Mouse (Mus musculus): ENCODE data around the gene Patl2. TPM values are rescaled to one million over a fixed set of nuclear protein-coding genes. Genes with fewer than 3 reads are reported as not detected.

Gene Patl2
- polyA plus RNA-seq, 1 experiment, result 0.08 TPM

GRCm38 (mm10) chr2:122086446-122086845 lies 99.5 kb downstream of the Patl2 start:
- DNase-seq (ENCODE audit: extremely low spot score in 1 of 2, low spot score in 1 of 2), result peak in 1 of 2 experiments; percentile 21

GRCm38 (mm10) chr2:122081728-122082456 lies 104.1 kb downstream of the Patl2 start:
- no peak for DNase-seq (ENCODE audit: extremely low spot score in 1 of 2, low spot score in 1 of 2)

Other genes with a start within 250 kb of the Patl2 start
- gene Ctdspl2, start 230.2 kb downstream of the Patl2 start, polyA plus RNA-seq (2012; rRNA removed), result 15.7 and 16.3 TPM in 2 replicates
- gene Mageb3, start 230.1 kb downstream of the Patl2 start, polyA plus RNA-seq (2012; rRNA removed), result 0.27 and 0.36 TPM in 2 replicates
- 18.4 and 19.8 TPM in 2 replicates for gene Eif3j1, start 157.6 kb downstream of the Patl2 start, polyA plus RNA-seq (2012; rRNA removed)
- 9.5 and 9.9 TPM in 2 replicates for gene Spg11, start 67.8 kb downstream of the Patl2 start, polyA plus RNA-seq (2012; rRNA removed)
- 168 and 176 TPM in 2 replicates for gene B2m, start 38.5 kb downstream of the Patl2 start, polyA plus RNA-seq (2012; rRNA removed)
- 0.06 TPM in 2 replicates for gene Trim69, start 25.5 kb downstream of the Patl2 start, polyA plus RNA-seq (2012; rRNA removed)
- not detected in 2 replicates for gene Terb2, start 83 bp upstream of the Patl2 start, polyA plus RNA-seq (2012; rRNA removed)
- gene Sord, start 48.6 kb upstream of the Patl2 start, polyA plus RNA-seq (2012; rRNA removed), result 14.4 and 15.9 TPM in 2 replicates
- gene Duox2, start 112.3 kb upstream of the Patl2 start, polyA plus RNA-seq (2012; rRNA removed), result 0.88 and 1.1 TPM in 2 replicates
- 0.23 TPM in 1 of 2 replicates, not detected in the other for gene Duoxa2, start 112.7 kb upstream of the Patl2 start, polyA plus RNA-seq (2012; rRNA removed)
- 0.15 TPM in 1 of 2 replicates, not detected in the other for gene Duoxa1, start 127.5 kb upstream of the Patl2 start, polyA plus RNA-seq (2012; rRNA removed)
- gene Duox1, start 129.5 kb upstream of the Patl2 start, polyA plus RNA-seq (2012; rRNA removed), result 0.04 TPM in 1 of 2 replicates, not detected in the other
- 45.1 and 57.6 TPM in 2 replicates for gene Shf, start 183.0 kb upstream of the Patl2 start, polyA plus RNA-seq (2012; rRNA removed)
- gene Slc28a2, start 240.3 kb upstream of the Patl2 start, polyA plus RNA-seq (2012; rRNA removed), result 0.16 and 0.27 TPM in 2 replicates